Mouse (Mus musculus) kidney, adult 2 months (tissue): ENCODE results near the gene Tjp2.

Experiments used
- CTCF ChIP-seq: fragments of 200-500 bp; conservative IDR thresholded peaks from 2 replicates; pipeline ENCODE4 v1.5.1; 2011; ENCODE audit warnings: low read depth, mild to moderate bottlenecking, control low read depth, low read length, moderate library complexity, mixed read lengths; ENCODE audit not compliant: insufficient read depth, insufficient read length
- POLR2A ChIP-seq: fragments of 200-500 bp; IDR thresholded peaks from one replicate; pipeline ENCODE4 v1.6.1; 2011; ENCODE audit warnings: low read depth, low read length, control low read depth

GRCm38 (mm10) chr19:24174896-24175295 is 49.9 kb downstream of the Tjp2 start:
- TF ChIP-seq POLR2A (no peak), CTCF (no peak)
